Mouse (Mus musculus) cerebellum, adult 11-12 months (tissue): Measurements from ENCODE around the gene Tuba3a.
"Not testable (repeated sequence)": the region's sequence is repeated elsewhere in the genome, so short reads cannot be mapped to it uniquely, and the experiment has no call there.

Source experiments
- DNase-seq: peaks from one replicate; pipeline ENCODE4 v3.0.0; 2022

The Tuba3a gene

GRCm38 (mm10) chr6:125305465-125305864 lies 19.6 kb upstream of the Tuba3a start:
- DNase-seq: no peak

- not testable (repeated sequence) for DNase-seq
These were observed 18.6 kb upstream of the Tuba3a start for GRCm38 (mm10) chr6:125304408-125304807.

- no peak for DNase-seq
These were observed 17.4 kb upstream of the Tuba3a start for GRCm38 (mm10) chr6:125303242-125303641.

- no peak for DNase-seq
These were observed 16.6 kb upstream of the Tuba3a start for GRCm38 (mm10) chr6:125302231-125302982.

- DNase-seq: no peak
These were observed 15.1 kb upstream of the Tuba3a start for GRCm38 (mm10) chr6:125300982-125301381.

GRCm38 (mm10) chr6:125297149-125297820 lies 11.4 kb upstream of the Tuba3a start:
- DNase-seq: no peak

- DNase-seq: no peak
These were observed 8.2 kb upstream of the Tuba3a start for GRCm38 (mm10) chr6:125294049-125294448.

- no peak for DNase-seq
These were observed 6.4 kb upstream of the Tuba3a start for GRCm38 (mm10) chr6:125292256-125292655.

GRCm38 (mm10) chr6:125291329-125291728 lies 5.5 kb upstream of the Tuba3a start:
- DNase-seq: no peak

- no peak for DNase-seq
These were observed 2.9 kb upstream of the Tuba3a start for GRCm38 (mm10) chr6:125288730-125289129.

- DNase-seq: no peak
These were observed 1.1 kb upstream of the Tuba3a start for GRCm38 (mm10) chr6:125286944-125287343.

GRCm38 (mm10) chr6:125284751-125285150 lies 1.1 kb downstream of the Tuba3a start:
- no peak for DNase-seq

GRCm38 (mm10) chr6:125284250-125284649 lies 1.6 kb downstream of the Tuba3a start:
- no peak for DNase-seq

GRCm38 (mm10) chr6:125282721-125283120 lies 3.1 kb downstream of the Tuba3a start:
- not testable (repeated sequence) for DNase-seq

GRCm38 (mm10) chr6:125279729-125280128 lies 6.1 kb downstream of the Tuba3a start:
- no peak for DNase-seq

- DNase-seq: no peak
These were observed 10.8 kb downstream of the Tuba3a start for GRCm38 (mm10) chr6:125274841-125275563.

- no peak for DNase-seq
These were observed 13.5 kb downstream of the Tuba3a start for GRCm38 (mm10) chr6:125272228-125272785.

- peak; percentile 95 for DNase-seq
These were observed 14.2 kb downstream of the Tuba3a start for GRCm38 (mm10) chr6:125271455-125272227.

GRCm38 (mm10) chr6:125268799-125269198 lies 17.0 kb downstream of the Tuba3a start:
- no peak for DNase-seq

- no peak for DNase-seq
These were observed 18.4 kb downstream of the Tuba3a start for GRCm38 (mm10) chr6:125267469-125267868.

GRCm38 (mm10) chr6:125266600-125266999 lies 19.2 kb downstream of the Tuba3a start:
- not testable (repeated sequence) for DNase-seq

GRCm38 (mm10) chr6:125266091-125266490 lies 19.8 kb downstream of the Tuba3a start:
- DNase-seq: no peak

GRCm38 (mm10) chr6:125265239-125265638 lies 20.6 kb downstream of the Tuba3a start:
- no peak for DNase-seq
